Mouse (Mus musculus) liver, embryonic 14.5 days (tissue): ENCODE measurements around the gene Kcnc3. TPM values are rescaled to one million over a fixed set of nuclear protein-coding genes. Genes with fewer than 3 reads are reported as not detected.

Source experiments
- ATAC-seq: fragments of 200-750 bp; cut with Nextera tagmentation; 2 replicates; pipeline ENCODE4 v1.8.0; 2017; ENCODE audit warnings: moderate number of reproducible peaks, mild to moderate bottlenecking, moderate library complexity; ENCODE audit not compliant: insufficient read depth
- DNase-seq, 3 experiments: peaks; one replicate each; pipeline ENCODE4 v3.0.0-alpha.2; 2012 to 2013; ENCODE audit warnings: low read depth in 3 of 3, low spot score in 3 of 3
- H3K27ac ChIP-seq: fragments of 300-500 bp; sonication (generic); 2 replicates; pipeline ENCODE4 v1.5.1; 2014; ENCODE audit warnings: moderate library complexity, mild to moderate bottlenecking, control low read depth, inconsistent platforms
- H3K27me3 ChIP-seq: fragments of 300-500 bp; sonication (generic); 2 replicates; pipeline ENCODE4 v1.6.1; 2014; ENCODE audit warnings: mild to moderate bottlenecking, low read length, moderate library complexity; ENCODE audit not compliant: control insufficient read depth, insufficient read depth
- H3K36me3 ChIP-seq: fragments of 300-500 bp; sonication (generic); replicated peaks from 2 replicates; pipeline ENCODE4 v1.6.1; 2014; ENCODE audit warnings: low read depth; ENCODE audit not compliant: control insufficient read depth, insufficient read depth
- H3K4me1 ChIP-seq, 2 experiments: fragments of 200-500 bp in 1 of 2; fragments of 300-500 bp in 1 of 2; sonication (generic) in 1 of 2; replicated peaks; 2 replicates each; pipeline ENCODE4 v1.6.1; 2012 to 2014; ENCODE audit warnings: antibody characterized with exemption in 1 of 2, inconsistent platforms in 1 of 2, low read length in 1 of 2; ENCODE audit not compliant: control insufficient read depth in 2 of 2, insufficient read depth in 2 of 2
- H3K4me2 ChIP-seq: fragments of 300-500 bp; sonication (generic); 2 replicates; pipeline ENCODE4 v1.6.1; 2014; ENCODE audit warnings: low read depth, mild to moderate bottlenecking, control low read depth, moderate library complexity
- H3K4me3 ChIP-seq, 2 experiments: fragments of 200-500 bp in 1 of 2; fragments of 300-500 bp in 1 of 2; sonication (generic) in 1 of 2; 2 replicates each; pipeline ENCODE4 v1.5.1; 2012 to 2014; ENCODE audit warnings: low read depth in 2 of 2, low read length in 2 of 2, mild to moderate bottlenecking in 2 of 2, control low read depth in 1 of 2, inconsistent platforms in 1 of 2, moderate library complexity in 1 of 2; ENCODE audit not compliant: insufficient read depth in 1 of 2
- H3K9ac ChIP-seq: fragments of 300-500 bp; sonication (generic); replicated peaks from 2 replicates; pipeline ENCODE4 v1.6.1; 2014; ENCODE audit warnings: mild to moderate bottlenecking, control low read depth, moderate library complexity
- H3K9me3 ChIP-seq: fragments of 300-500 bp; sonication (generic); 2 replicates; pipeline ENCODE4 v1.6.1; 2016; ENCODE audit warnings: low read length, mixed read lengths; ENCODE audit not compliant: control insufficient read depth
- CTCF ChIP-seq: IDR thresholded peaks from 2 replicates; pipeline ENCODE4 v1.5.1; 2016; ENCODE audit warnings: antibody characterized with exemption, low read depth, control low read depth
- EP300 ChIP-seq: IDR thresholded peaks from 2 replicates; pipeline ENCODE4 v1.6.1; 2016; ENCODE audit warnings: antibody characterized with exemption, low read depth
- WGBS: fragments of 180-500 bp; shearing (Covaris S2); extraction: QIAGEN DNeasy Blood & Tissue Kit; methylation state at CpG from one replicate; pipeline ENCODE4 v1.1.7; 2014; ENCODE audit not compliant: insufficient replicate concordance; 5-methylcytosine and 5-hydroxymethylcytosine counted together
- polyA plus RNA-seq, 2 experiments: library from polyadenylated mRNA; depleted of rRNA in 1 of 2; stranded (reverse) in 1 of 2; unstranded in 1 of 2; fragments of >200 nt; fragmentation: Nextera tagmentation in 1 of 2; extraction: Ambion mirVana in 1 of 2; gene quantifications; 2 replicates each; pipeline versions ENCODE4 v1.2.1 to v1.2.3; 2012 to 2014

Kcnc3 gene
- polyA plus RNA-seq, 2 experiments = 0.16 TPM; not detected in 1

- Histone ChIP-seq H3K4me2 (no peak overlapping the region), H3K4me1 (no peaks in the 10 kb centered on the region), H3K27me3 (peaks cover 2% of the 10 kb centered on the region; the same call in 1 of the 2 replicates), H3K4me3 (no peak overlapping the region), H3K36me3 (no peaks in the 10 kb centered on the region), H3K27ac (no peak overlapping the region), H3K9me3 (no peaks in the 10 kb centered on the region), H3K9ac (no peak overlapping the region)
- TF ChIP-seq CTCF = no peak
- no peak for TF ChIP-seq EP300
- DNase-seq = no peak
- no peak for ATAC-seq
- 8% methylated on average over 20 of the region's 20 CpGs for WGBS
These were observed 23.7 kb downstream of the Kcnc3 start for GRCm38 (mm10) chr7:44614041-44614688.

- Histone ChIP-seq H3K4me1 (no peaks in the 10 kb centered on the region), H3K4me2 (no peak overlapping the region), H3K9me3 (no peaks in the 10 kb centered on the region), H3K27me3 (peaks cover 2% of the 10 kb centered on the region; the same call in 1 of the 2 replicates), H3K27ac (no peak overlapping the region), H3K4me3 (no peak overlapping the region), H3K36me3 (no peaks in the 10 kb centered on the region), H3K9ac (no peak overlapping the region)
- 15% methylated on average over 10 of the region's 10 CpGs for WGBS
- no peak for DNase-seq
- TF ChIP-seq EP300 (no peak), CTCF (no peak)
- ATAC-seq = no peak
These were observed 24.8 kb downstream of the Kcnc3 start for GRCm38 (mm10) chr7:44615309-44615708.

- no peak overlapping the region for H3K9ac ChIP-seq
- TF ChIP-seq CTCF = no peak
- no peak for TF ChIP-seq EP300
- H3K4me3 ChIP-seq = no peak overlapping the region
- H3K27me3 ChIP-seq = peaks cover 2% of the 10 kb centered on the region; the same call in 1 of the 2 replicates
- ATAC-seq = no peak
- no peak overlapping the region for H3K27ac ChIP-seq
- no peak overlapping the region for H3K4me2 ChIP-seq
- WGBS = 67% methylated on average over 14 of the region's 14 CpGs
- H3K4me1 ChIP-seq = no peaks in the 10 kb centered on the region
- no peak for DNase-seq
- no peaks in the 10 kb centered on the region for H3K9me3 ChIP-seq
- H3K36me3 ChIP-seq = no peaks in the 10 kb centered on the region
These were observed 25.5 kb downstream of the Kcnc3 start for GRCm38 (mm10) chr7:44615987-44616386.

GRCm38 (mm10) chr7:44617059-44617458 is 26.6 kb downstream of the Kcnc3 start:
- no peak overlapping the region for H3K9ac ChIP-seq
- no peak overlapping the region for H3K4me2 ChIP-seq
- ATAC-seq = no peak
- DNase-seq = no peak
- 41% methylated on average over 3 of the region's 3 CpGs for WGBS
- no peak for TF ChIP-seq EP300
- TF ChIP-seq CTCF = peak; percentile 59
- no peak overlapping the region for H3K4me3 ChIP-seq
- H3K27me3 ChIP-seq = peaks cover 2% of the 10 kb centered on the region; the same call in 1 of the 2 replicates
- H3K4me1 ChIP-seq = no peaks in the 10 kb centered on the region
- H3K9me3 ChIP-seq = no peaks in the 10 kb centered on the region
- H3K36me3 ChIP-seq = no peaks in the 10 kb centered on the region
- H3K27ac ChIP-seq = no peak overlapping the region

GRCm38 (mm10) chr7:44623714-44624542 is 33.5 kb downstream of the Kcnc3 start:
- Histone ChIP-seq H3K9ac (no peak overlapping the region), H3K4me2 (no peak overlapping the region), H3K4me1 (no peaks in the 10 kb centered on the region), H3K4me3 (no peak overlapping the region), H3K36me3 (no peaks in the 10 kb centered on the region), H3K27ac (no peak overlapping the region), H3K9me3 (no peaks in the 10 kb centered on the region), H3K27me3 (no peaks in the 10 kb centered on the region)
- DNase-seq = no peak
- TF ChIP-seq CTCF (no peak), EP300 (no peak)
- WGBS = 37% methylated on average over 18 of the region's 18 CpGs
- ATAC-seq = no peak
